Mouse (Mus musculus): Measurements from ENCODE around the gene Myo3b.

Gene Myo3b

DNA sequence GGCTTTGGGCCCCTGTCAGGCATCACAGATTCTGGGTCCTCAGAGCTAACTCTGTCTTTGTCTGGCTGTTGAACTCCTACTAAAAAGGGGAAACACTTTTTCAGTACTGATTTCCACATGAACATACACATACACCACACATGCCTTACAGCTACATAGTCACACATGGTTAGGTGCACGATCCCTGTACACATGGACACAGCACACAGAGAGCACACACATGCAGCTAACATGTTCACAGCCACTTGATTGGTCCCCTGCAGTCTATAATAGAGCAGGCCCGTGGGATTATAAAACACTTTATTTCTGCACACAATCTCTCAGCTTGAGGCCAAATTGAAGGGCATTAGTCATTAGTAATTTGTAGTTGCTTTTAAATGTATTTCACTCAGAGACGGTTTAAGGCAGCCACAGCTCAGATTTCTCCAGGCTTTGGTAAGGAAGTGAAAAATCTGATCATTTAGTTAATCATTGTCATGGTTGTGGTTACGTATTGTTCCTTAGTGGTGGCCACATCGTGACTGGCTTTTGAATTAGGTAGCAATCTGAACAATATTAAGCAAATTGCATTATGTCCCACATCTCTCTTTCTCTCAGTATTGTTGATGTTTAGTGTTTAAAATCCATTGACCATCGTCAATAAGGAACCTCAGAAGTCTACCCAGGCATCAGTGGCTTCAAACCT lies 27.6 kb downstream of the Myo3b start:
- DNase-seq: no peak

DNA sequence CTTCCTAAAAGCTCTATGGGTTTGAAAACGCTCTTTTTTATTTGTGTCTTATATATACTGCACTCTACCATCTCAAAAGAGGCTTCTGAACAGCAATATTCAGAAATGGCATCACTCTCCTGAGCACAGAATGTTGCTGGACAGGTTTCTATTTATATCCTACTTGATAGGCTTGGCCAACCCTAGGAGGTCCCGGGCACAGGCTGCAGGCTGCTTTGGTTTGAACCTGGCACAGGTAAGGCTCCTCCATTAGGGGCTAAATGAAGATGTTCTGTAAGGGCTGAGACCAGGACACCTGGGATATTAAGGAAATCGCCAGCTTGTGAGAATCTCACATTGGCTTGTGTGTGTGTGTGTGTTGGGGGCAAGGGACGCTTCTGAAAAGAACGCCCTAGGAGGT lies 30.9 kb downstream of the Myo3b start:
- peak; percentile 59 to 67 for DNase-seq

DNA sequence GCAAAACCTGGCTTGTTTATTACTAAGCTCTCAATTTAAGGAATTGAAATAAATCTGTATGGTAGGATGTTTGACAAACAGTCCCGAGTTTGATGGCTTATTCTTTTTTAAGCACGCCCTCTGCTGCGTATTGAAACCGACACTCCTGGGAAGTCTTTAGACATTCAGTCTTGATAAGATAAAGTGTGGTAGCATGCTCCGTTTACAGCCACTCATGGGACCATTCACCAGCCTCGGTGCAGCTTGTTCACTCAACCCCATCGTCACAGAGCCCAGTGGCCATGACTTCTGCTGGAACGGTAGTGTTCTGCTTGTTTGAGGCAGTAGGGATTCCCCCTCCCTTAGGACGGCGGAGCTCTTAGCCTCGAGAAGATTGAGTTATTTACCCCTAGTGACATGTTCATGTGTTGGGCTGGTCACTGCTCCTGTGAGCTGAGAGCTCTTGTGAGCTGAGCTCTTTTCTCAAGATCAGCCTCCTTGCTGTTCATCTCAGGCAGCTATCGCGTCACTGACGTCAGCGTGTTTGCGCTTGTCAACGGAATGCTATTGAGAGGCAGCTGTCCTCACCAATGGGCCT lies 44.6 kb downstream of the Myo3b start:
- no peak for DNase-seq

DNA sequence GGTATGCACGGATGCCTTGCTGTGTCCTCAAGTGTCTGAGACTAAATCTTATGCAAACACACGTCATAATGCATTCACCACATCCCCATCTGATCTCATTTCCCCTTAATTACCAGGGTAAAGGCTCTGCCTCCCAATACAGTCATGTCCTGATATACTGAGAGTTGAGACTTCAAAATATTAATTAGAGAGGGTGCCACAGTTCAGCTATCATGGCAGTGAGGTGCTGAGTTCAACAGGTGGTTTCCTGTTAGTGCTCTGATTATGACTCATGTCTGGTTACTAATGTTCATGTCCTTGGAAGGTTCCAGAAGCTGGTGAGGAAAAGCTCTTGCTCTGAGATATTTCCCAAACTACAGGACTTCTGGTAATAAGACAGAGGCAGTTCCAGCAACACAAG lies 52.3 kb downstream of the Myo3b start:
- no peak for DNase-seq

DNA sequence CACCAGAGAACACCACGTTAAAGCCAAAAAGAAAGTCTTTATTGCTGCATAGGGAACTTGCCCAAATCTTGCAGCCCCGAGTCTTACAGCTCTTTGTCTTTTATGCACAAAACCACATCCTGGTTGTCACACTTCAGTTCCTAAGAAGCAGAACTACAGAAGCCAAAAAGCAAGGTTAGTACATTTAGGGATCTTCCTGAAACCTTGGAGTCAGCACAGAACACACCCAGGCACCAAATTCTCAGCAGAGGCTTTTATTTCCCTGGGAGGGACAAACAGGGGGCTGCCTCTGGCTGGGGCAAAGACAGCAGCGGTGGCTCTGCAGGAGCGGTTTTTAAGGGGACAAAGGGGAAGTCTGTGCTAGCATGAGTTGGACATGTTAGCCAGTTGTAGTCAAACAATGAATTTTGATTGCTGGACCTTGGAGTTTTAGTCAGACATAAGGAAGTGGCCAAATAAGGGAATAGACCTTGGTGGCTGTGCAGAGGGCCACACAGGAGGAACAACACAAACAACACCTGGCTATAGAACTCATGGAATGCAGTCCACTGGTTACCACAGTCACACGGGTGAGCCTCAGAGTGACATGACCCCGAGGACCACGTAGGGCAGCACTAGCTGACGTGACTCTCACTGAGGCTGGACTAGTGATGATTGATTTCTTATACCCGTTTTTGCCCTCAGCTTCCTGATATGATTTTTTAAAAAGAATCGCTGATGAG lies 53.0 kb downstream of the Myo3b start:
- DNase-seq: no peak

DNA sequence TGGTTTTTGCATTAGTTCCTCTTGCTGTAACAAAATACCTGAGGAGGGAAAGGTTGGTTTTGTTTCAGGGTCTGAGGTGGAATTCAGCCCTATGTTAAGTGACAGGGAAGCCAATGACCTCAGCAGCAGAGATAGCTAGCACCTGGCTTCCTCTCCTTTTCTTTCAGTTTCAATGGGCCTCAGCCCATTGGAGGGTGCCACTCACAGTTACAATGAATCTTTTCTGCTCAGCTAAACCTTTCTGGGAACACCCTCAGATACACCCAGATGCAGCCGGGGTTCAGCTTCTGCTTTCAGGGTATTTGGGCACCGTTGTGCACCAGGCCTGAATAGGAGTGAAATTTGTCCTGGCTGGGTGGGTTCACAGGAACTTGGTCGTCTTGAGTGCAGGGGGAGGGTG lies 53.7 kb downstream of the Myo3b start:
- no peak for DNase-seq

DNA sequence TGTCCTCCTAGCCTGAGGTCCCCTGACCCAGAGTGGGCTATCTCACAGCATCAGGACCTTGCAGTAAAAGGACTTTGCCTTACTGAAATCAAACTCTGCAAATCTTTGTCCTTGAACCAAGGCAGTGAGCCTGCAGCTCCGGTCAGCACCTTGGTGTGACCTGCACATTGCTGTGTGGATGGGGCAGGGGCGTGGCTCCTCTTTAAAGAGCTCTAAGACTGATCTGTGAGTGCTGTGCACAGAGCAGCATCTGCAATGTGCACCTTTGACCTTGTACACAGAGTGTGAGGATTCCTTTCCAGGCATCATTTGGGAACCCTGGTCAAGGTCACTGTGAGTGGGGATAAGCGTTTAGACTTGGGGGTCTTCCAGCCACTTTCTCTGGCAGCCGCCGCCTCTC lies 55.5 kb downstream of the Myo3b start:
- DNase-seq: no peak

DNA sequence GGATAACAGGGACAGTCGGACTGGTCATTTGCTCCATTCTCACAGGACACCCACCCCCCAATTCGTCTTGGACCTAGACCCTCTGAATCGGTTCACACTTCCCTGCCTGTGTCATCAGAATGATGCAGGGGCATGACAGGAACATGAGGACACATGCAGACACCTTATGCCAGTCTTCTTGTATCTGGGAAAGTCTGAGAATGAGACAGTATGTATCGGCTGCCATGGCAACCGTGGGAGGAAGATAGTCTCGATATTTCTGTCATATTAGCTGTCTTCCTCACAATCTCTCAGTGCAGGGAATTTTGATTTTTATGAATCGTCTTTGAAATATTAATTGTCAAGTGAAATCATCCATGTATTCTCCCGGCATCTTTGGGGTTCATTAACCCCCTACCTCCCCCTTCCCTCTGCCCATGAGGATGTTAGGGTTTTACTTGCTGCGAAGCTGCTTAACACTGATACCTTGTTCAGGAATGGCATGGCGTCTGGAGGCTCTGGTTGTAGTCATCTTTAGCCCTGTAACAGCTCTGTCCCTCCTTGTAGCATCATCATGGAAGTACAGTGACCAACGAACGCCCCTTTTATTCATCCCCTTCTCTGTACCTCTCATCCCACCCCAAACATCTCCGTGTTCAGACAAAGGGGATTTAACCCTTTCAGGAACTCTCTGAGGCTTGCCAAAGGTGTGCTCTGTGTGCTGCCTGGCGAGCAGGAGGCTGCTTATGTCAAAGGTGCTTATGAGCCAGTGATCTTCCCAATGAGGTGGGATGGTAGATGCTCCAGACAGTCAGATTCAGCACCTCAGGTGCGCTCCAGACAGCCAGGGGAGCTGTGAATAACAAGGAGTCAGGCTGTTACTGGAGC lies 58.5 kb downstream of the Myo3b start:
- DNase-seq: peak in 1 of 2 experiments; percentile 25

DNA sequence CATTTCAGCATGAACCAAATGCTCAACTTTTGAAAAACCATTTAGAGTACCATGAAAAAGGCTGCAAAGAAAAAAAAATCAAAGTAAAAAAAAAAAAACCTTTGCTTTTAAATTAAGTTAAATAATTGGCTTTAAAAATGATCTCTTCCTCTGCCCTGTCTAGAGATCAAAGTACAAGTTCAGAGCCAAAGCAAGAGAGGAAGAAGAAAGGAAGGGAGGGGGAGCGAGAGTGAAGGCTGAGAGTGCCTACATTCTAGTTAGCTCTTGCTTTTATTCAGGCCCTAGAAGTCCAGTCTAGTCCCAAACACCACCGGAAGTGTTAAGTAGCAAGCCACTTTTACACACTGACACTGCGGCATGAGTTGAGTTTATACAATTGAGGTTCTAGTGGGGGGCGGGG lies 60.5 kb downstream of the Myo3b start:
- DNase-seq: no peak

DNA sequence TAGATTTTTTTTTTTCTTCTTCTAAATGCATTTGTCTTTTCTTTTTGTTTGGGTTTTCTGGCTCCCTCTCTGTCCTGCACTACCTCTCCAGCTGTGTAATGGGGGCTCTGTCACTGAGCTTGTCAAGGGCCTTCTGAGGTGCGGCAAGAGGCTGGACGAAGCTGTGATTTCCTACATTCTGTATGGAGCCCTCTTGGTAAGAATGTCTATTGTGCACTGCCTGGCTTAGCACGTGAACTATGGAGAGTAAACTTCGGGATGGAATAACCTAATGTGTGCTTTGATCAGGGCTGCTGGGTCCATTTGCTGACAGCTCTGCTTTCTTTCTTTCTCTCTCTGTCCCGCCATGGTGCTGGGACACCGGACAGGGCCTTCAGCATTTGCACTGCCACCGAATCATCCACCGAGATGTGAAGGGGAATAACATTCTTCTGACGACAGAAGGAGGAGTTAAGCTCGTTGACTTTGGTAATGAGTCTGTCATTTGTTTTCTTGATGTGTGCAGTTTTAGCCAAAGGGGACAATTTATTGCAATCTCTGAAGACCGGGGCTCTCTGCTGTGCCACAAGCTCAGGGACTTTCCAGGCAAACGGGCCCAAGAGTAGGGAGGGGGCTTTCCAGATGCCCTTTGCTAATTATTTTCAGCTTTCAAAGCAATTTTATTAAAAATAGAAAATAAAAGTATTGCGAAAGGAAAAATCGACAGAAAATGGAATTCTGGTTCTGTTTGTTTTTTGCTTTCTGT lies 66.5 kb downstream of the Myo3b start:
- DNase-seq: no peak

DNA sequence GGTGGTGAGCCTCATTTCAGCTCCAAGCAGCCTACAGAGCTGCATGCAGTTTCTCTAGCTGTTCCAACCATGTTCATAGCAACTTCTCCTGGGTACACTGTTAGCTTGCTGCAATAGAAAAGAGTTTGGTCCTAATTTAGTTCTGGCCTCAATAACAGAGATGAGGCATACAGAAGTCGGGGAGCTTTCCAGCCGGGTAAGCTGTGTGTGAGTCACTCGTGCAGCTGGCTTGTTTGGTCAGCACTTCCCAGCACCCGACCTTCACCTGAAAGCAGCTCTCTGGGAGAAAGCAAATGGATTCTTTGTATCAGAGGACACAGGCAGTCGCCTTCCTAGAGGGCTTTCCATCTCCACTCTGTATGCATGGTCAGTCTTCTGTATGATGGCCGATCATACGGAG lies 70.1 kb downstream of the Myo3b start:
- DNase-seq: no peak

DNA sequence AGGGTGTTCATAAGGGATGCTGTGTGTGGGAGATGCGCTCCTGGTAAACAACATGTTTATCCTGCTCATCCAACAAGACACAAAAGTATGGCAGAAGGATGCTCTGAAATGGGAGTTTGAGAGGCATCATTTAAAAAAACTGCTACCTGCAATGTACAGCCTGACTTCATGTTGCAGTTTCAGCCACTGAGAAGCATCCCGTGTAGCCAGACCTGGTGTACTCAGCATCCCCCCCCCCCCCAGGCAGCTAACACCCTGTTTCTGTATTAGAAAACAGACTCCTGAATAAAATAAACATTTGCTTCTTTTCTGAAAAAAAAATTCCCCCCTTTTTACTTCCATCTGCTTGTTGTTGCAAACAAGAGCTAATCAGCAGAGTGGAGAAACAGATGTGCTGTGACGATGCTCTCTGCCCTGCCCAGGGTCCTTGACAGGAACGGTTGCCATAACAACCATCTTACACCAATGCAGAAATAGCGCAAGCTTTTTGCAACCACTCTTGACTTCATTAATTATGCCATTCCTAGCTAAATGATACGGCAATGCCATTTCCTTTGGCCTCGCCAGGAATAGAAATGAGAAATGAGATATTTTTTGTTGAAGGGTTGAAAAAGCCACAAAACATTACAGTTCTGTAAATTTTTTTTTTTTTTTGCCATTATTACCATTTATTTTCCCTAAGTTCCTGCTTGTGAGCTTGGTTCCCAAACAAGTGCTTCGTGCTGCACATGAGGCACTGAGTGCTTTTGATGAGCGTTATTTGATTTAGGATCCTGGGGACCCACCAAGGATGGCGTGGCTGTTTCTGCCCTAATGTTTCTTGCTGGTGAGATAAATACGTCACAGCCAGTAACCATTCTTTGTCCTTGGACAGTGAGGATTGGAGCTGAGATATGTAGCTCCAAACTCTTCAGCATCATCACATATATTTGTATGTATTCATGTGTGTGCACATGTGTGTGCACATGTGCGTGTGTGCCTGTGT lies 75.2 kb downstream of the Myo3b start:
- DNase-seq: no peak

DNA sequence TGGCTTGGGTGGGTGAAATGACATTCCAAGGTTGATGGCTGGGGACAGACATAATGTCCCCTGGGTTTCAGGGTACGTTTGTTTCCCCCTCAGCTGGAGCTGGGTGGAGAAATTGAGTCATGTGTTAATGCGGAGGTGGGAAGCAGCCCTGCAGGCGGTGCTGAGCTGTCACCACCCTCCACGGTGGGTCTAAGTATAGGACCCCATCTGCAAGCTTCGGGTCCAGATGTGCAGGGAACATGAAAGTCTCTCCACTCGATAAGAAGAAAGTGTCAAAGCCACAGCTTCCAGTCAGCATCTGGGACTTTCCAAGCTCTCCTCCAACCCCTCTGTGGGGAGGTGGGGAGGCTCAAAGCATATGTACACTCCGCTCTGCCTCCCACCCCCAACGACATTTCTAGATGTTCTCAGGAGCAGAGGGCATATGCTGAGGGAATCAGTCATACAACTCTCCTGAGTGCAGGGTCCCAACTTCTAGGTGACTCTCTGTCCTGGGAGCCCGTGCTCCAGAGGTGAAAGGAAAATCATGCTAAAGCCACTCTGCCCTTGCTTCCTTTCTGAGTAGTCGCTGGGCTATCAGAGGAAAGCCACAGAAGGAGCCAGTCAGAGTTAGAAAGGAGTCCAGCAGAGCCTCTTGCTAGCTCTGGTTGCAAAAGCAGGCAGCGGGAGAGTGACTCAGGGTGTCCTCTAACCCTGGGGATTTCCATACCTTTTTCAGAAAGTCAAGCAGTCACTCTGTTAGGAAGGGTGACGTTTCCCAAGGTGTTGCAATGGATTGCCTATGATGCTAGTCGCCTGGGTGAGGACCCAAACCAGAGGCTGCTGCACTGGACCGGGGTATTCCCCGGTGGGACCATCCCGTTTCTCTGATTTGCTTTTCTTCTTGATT lies 79.7 kb downstream of the Myo3b start:
- no peak for DNase-seq

DNA sequence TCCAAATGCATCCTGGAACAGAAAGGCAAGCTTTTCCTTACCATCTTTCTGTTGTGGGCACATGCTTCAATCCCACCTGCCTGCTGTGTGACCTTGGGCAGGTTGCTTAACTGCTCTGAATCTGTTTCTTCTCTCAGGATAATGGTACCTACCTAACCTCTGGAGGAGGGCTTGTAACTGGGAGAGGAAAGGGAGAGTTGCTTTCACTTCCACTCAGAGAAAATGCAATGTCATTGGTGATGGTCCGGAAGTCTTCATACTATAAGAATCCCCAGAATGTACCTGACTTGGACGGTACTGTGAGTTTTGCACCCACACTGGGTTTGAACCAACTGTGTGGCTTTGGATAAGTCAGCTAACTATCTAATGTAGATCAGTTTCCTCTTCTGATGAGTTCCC lies 80.3 kb downstream of the Myo3b start:
- DNase-seq: no peak

DNA sequence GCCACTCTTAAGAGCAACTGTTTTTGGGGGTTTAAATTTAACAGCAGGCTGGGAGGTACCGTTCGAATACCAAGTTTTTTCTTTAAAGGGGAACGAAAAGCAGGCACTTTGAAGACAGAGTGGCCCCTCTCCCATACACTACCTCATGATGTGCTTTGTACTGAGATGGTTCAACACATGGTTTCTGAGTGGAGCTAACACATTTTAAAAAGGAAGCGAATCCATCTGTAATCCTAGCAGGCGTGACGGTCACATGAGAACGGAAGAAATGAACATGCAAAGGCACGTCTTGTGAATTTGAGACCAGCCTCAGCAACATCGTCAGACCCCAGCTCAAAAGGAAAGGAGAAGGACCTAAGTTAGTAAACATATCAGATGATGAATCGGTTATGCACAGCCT lies 87.4 kb downstream of the Myo3b start:
- DNase-seq: no peak

DNA sequence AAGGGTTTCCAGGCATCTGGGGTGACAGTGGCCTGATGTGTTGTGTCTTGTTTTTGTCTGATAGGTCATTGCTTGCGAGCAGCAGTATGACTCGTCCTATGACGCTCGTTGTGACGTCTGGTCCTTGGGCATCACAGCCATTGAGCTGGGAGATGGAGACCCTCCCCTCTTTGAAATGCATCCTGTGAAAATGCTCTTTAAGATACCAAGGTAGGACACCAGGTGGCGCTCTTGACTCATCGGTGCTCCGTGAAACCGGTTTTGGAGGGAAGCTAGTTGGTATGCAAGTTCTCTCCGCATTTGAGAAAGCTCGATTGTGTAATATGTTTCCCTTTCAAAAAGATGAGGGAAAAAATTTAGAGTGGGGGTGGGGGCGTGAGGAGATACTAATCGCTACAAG lies 87.9 kb downstream of the Myo3b start:
- peak; percentile 93 to 95 for DNase-seq

DNA sequence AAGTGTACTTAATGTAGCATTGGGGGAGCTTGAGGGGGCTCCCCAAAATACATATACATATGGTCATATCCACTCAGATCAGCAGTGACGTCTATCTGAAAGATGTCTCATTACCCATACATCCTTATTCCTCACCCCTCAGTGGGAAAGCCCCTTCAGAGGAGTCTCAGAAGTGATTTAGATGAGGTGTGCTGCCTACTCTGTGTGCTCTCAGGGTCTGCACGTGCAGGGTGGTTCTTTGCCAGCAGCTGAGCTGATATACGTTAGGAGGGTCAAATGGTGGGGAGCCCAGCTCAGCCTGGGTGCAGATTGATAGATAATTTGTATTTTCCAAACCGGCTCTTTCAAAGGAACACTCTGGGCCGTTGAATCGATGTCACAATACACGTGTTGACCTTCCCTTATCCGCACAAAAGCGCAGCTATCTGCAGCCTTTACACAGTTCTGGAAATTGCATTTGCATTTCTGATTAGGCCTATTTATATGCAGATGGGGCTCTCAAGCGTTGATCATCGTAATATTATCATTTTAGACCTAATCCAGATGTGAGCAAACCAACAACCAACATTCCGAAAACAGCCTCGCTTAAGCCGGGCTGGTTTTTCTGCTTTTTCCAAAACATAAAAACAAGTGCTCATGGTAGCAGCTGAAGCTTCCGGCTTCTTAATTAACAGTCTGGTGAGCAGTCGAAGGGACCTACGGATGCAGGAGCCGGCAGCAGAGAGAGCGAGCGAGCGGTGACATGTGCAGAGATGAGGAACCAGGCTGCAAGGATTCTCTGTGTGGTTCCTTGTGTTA lies 88.6 kb downstream of the Myo3b start:
- DNase-seq: peak in 1 of 2 experiments; percentile 21

DNA sequence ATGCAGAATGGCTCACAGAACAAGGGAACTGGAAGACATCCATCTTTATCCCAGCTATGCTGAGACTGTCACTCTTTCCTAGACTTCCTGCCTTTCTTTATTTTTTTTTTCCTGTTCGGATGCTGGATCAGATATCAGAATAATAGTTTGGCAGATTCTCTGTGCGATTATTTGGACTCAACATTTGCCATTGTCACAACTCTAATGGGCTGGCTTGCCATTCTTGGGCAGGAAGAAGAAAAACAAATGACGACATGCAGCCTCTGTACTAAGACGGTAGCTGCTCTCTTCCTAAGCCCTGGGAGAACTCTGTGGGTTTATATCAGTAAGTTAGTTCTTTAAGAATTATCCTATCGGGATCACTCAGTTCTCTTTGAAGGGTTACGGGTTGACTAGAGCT lies 89.7 kb downstream of the Myo3b start:
- no peak for DNase-seq

DNA sequence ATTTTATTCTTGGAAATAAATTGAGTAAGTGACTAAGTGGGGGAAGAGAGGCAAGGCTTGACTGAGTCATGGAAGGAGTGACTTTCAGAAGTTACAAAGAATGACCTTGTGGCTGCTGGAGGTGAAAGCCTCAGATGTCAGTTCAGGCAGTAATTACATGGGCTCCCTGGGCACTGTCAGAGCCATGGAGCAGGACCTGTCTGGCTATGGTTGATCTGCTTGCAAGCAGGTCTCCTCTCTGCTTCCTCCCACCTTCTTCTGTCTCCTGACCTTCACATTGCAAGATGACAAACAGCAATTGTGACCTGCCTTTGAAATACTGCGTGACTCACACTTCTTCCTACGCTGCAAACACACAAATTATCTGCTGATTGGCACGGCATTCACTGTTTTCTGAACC lies 90.6 kb downstream of the Myo3b start:
- no peak for DNase-seq

Data from cerebellum, postnatal 10 days (tissue).